Mouse (Mus musculus): ENCODE data around the gene Cbln1. TPM values are rescaled to one million over a fixed set of nuclear protein-coding genes. Genes with fewer than 3 reads are reported as not detected.

Gene Cbln1
- polyA plus RNA-seq (2014; fragmentation: Nextera tagmentation; extraction: Ambion mirVana), result 4.8 and 5.9 TPM in 2 replicates

GRCm38 (mm10) chr8:87472271-87473236, at the start of gene Cbln1:
TSS of gene Cbln1 (minus strand) at chr8:87472609.
- Histone ChIP-seq H3K36me3 (ENCODE audit: control insufficient read depth, insufficient read depth, low read length) (no peaks in the 10 kb centered on the region), H3K9ac (ENCODE audit: low read length) (peak within 1 kb of the TSS; percentile 60), H3K4me1 (ENCODE audit: control insufficient read depth, insufficient read depth, low read length) (peaks cover 24% of the 10 kb centered on the region), H3K27ac (replicated peaks; ENCODE audit: low read depth, low read length) (0 out of 2 replicates have a peak within 1 kb of the TSS, but pooled peaks have one; percentile 21), H3K27me3 (ENCODE audit: control insufficient read depth, insufficient read depth, low read length) (peaks cover 65% of the 10 kb centered on the region), H3K4me2 (ENCODE audit: low read depth, severe bottlenecking) (peak within 1 kb of the TSS; percentile 98), H3K4me3 (ENCODE audit: low read depth, low read length) (peak within 1 kb of the TSS; percentile 48), H3K9me3 (ENCODE audit: control insufficient read depth, low read length) (no peaks in the 10 kb centered on the region)
- DNase-seq (ENCODE audit: low spot score) (peak; percentile 96), ATAC-seq (ENCODE audit: insufficient number of reproducible peaks, low FRiP score, low TSS enrichment, low read depth) (peak; percentile 92)
- under 1% methylated on average over 110 of the region's 122 CpGs for WGBS

GRCm38 (mm10) chr8:87517132-87517531, 44.7 kb upstream of the Cbln1 start:
- WGBS, result 98% methylated on average over 3 of the region's 3 CpGs
- Histone ChIP-seq H3K9me3 (ENCODE audit: control insufficient read depth, low read length) (no peaks in the 10 kb centered on the region), H3K4me3 (ENCODE audit: low read depth, low read length) (no peak overlapping the region), H3K4me1 (ENCODE audit: control insufficient read depth, insufficient read depth, low read length) (no peaks in the 10 kb centered on the region), H3K27me3 (ENCODE audit: control insufficient read depth, insufficient read depth, low read length) (no peaks in the 10 kb centered on the region), H3K4me2 (ENCODE audit: low read depth, severe bottlenecking) (no peak overlapping the region), H3K36me3 (ENCODE audit: control insufficient read depth, insufficient read depth, low read length) (no peaks in the 10 kb centered on the region), H3K9ac (ENCODE audit: low read length) (no peak overlapping the region), H3K27ac (replicated peaks; ENCODE audit: low read depth, low read length) (no peak overlapping the region)
- ATAC-seq (ENCODE audit: insufficient number of reproducible peaks, low FRiP score, low TSS enrichment, low read depth) (no peak), DNase-seq (ENCODE audit: low spot score) (no peak)

GRCm38 (mm10) chr8:87513796-87514195, 41.4 kb upstream of the Cbln1 start:
- Histone ChIP-seq H3K4me2 (ENCODE audit: low read depth, severe bottlenecking) (no peak overlapping the region), H3K27me3 (ENCODE audit: control insufficient read depth, insufficient read depth, low read length) (no peaks in the 10 kb centered on the region), H3K9me3 (ENCODE audit: control insufficient read depth, low read length) (no peaks in the 10 kb centered on the region), H3K4me1 (ENCODE audit: control insufficient read depth, insufficient read depth, low read length) (no peaks in the 10 kb centered on the region), H3K36me3 (ENCODE audit: control insufficient read depth, insufficient read depth, low read length) (no peaks in the 10 kb centered on the region), H3K27ac (replicated peaks; ENCODE audit: low read depth, low read length) (no peak overlapping the region), H3K9ac (ENCODE audit: low read length) (no peak overlapping the region), H3K4me3 (ENCODE audit: low read depth, low read length) (no peak overlapping the region)
- DNase-seq (ENCODE audit: low spot score) (no peak), ATAC-seq (ENCODE audit: insufficient number of reproducible peaks, low FRiP score, low TSS enrichment, low read depth) (no peak)
- WGBS, result 83% methylated on average over 5 of the region's 5 CpGs

- Histone ChIP-seq H3K4me1 (ENCODE audit: control insufficient read depth, insufficient read depth, low read length) (no peaks in the 10 kb centered on the region), H3K4me3 (ENCODE audit: low read depth, low read length) (no peak overlapping the region), H3K27me3 (ENCODE audit: control insufficient read depth, insufficient read depth, low read length) (no peaks in the 10 kb centered on the region), H3K9ac (ENCODE audit: low read length) (no peak overlapping the region), H3K27ac (replicated peaks; ENCODE audit: low read depth, low read length) (no peak overlapping the region), H3K36me3 (ENCODE audit: control insufficient read depth, insufficient read depth, low read length) (no peaks in the 10 kb centered on the region), H3K9me3 (ENCODE audit: control insufficient read depth, low read length) (no peaks in the 10 kb centered on the region), H3K4me2 (ENCODE audit: low read depth, severe bottlenecking) (no peak overlapping the region)
- WGBS, result 86% methylated on average over 3 of the region's 3 CpGs
- ATAC-seq (ENCODE audit: insufficient number of reproducible peaks, low FRiP score, low TSS enrichment, low read depth) (no peak), DNase-seq (ENCODE audit: low spot score) (no peak)
Measured at GRCm38 (mm10) chr8:87513350-87513749, 40.9 kb upstream of the Cbln1 start.

- Histone ChIP-seq H3K4me2 (ENCODE audit: low read depth, severe bottlenecking) (no peak overlapping the region), H3K27me3 (ENCODE audit: control insufficient read depth, insufficient read depth, low read length) (no peaks in the 10 kb centered on the region), H3K27ac (replicated peaks; ENCODE audit: low read depth, low read length) (no peak overlapping the region), H3K4me3 (ENCODE audit: low read depth, low read length) (no peak overlapping the region), H3K9ac (ENCODE audit: low read length) (no peak overlapping the region), H3K36me3 (ENCODE audit: control insufficient read depth, insufficient read depth, low read length) (no peaks in the 10 kb centered on the region), H3K4me1 (ENCODE audit: control insufficient read depth, insufficient read depth, low read length) (no peaks in the 10 kb centered on the region), H3K9me3 (ENCODE audit: control insufficient read depth, low read length) (no peaks in the 10 kb centered on the region)
- no peak for ATAC-seq (ENCODE audit: insufficient number of reproducible peaks, low FRiP score, low TSS enrichment, low read depth)
- 86% methylated on average over 6 of the region's 6 CpGs for WGBS
- DNase-seq (ENCODE audit: low spot score), result no peak
Measured at GRCm38 (mm10) chr8:87512636-87513035, 40.2 kb upstream of the Cbln1 start.

- no peak overlapping the region for H3K27ac ChIP-seq (replicated peaks; ENCODE audit: low read depth, low read length)
- ATAC-seq (ENCODE audit: insufficient number of reproducible peaks, low FRiP score, low TSS enrichment, low read depth) (no peak), DNase-seq (ENCODE audit: low spot score) (no peak)
- H3K9me3 ChIP-seq (ENCODE audit: control insufficient read depth, low read length), result no peaks in the 10 kb centered on the region
- no peak overlapping the region for H3K9ac ChIP-seq (ENCODE audit: low read length)
- H3K36me3 ChIP-seq (ENCODE audit: control insufficient read depth, insufficient read depth, low read length), result no peaks in the 10 kb centered on the region
- H3K27me3 ChIP-seq (ENCODE audit: control insufficient read depth, insufficient read depth, low read length), result no peaks in the 10 kb centered on the region
- WGBS, result 62% methylated on average over 9 of the region's 9 CpGs
- peaks cover 3% of the 10 kb centered on the region for H3K4me1 ChIP-seq (ENCODE audit: control insufficient read depth, insufficient read depth, low read length)
- H3K4me3 ChIP-seq (ENCODE audit: low read depth, low read length), result no peak overlapping the region
- no peak overlapping the region for H3K4me2 ChIP-seq (ENCODE audit: low read depth, severe bottlenecking)
Measured at GRCm38 (mm10) chr8:87507046-87507445, 34.6 kb upstream of the Cbln1 start.

GRCm38 (mm10) chr8:87504441-87504840, 32.0 kb upstream of the Cbln1 start:
- H3K36me3 ChIP-seq (ENCODE audit: control insufficient read depth, insufficient read depth, low read length), result no peaks in the 10 kb centered on the region
- H3K9ac ChIP-seq (ENCODE audit: low read length), result no peak overlapping the region
- H3K27ac ChIP-seq (replicated peaks; ENCODE audit: low read depth, low read length), result no peak overlapping the region
- no peak overlapping the region for H3K4me2 ChIP-seq (ENCODE audit: low read depth, severe bottlenecking)
- ATAC-seq (ENCODE audit: insufficient number of reproducible peaks, low FRiP score, low TSS enrichment, low read depth), result no peak
- H3K4me3 ChIP-seq (ENCODE audit: low read depth, low read length), result no peak overlapping the region
- H3K9me3 ChIP-seq (ENCODE audit: control insufficient read depth, low read length), result no peaks in the 10 kb centered on the region
- no peak for DNase-seq (ENCODE audit: low spot score)
- H3K4me1 ChIP-seq (ENCODE audit: control insufficient read depth, insufficient read depth, low read length), result peaks cover 3% of the 10 kb centered on the region
- 78% methylated on average over 5 of the region's 5 CpGs for WGBS
- no peaks in the 10 kb centered on the region for H3K27me3 ChIP-seq (ENCODE audit: control insufficient read depth, insufficient read depth, low read length)

GRCm38 (mm10) chr8:87502684-87503083, 30.3 kb upstream of the Cbln1 start:
- Histone ChIP-seq H3K27me3 (ENCODE audit: control insufficient read depth, insufficient read depth, low read length) (no peaks in the 10 kb centered on the region), H3K4me3 (ENCODE audit: low read depth, low read length) (no peak overlapping the region), H3K9ac (ENCODE audit: low read length) (no peak overlapping the region), H3K4me2 (ENCODE audit: low read depth, severe bottlenecking) (no peak overlapping the region), H3K27ac (replicated peaks; ENCODE audit: low read depth, low read length) (no peak overlapping the region), H3K4me1 (ENCODE audit: control insufficient read depth, insufficient read depth, low read length) (peaks cover 3% of the 10 kb centered on the region), H3K36me3 (ENCODE audit: control insufficient read depth, insufficient read depth, low read length) (no peaks in the 10 kb centered on the region), H3K9me3 (ENCODE audit: control insufficient read depth, low read length) (no peaks in the 10 kb centered on the region)
- 78% methylated on average over 6 of the region's 6 CpGs for WGBS
- ATAC-seq (ENCODE audit: insufficient number of reproducible peaks, low FRiP score, low TSS enrichment, low read depth), result no peak
- DNase-seq (ENCODE audit: low spot score), result no peak

Data from limb, embryonic 11.5 days (tissue).